Mouse (Mus musculus) cerebellum, postnatal 25 days (tissue): ENCODE measurements around the gene Ddx19b.
A peak's percentile ranks its signal among the peaks of the same experiment; 100 is the strongest.
"Not testable (repeated sequence)": the region's sequence is repeated elsewhere in the genome, so short reads cannot be mapped to it uniquely, and the experiment has no call there.

ENCODE experiments used
- DNase-seq, 2 experiments: peaks; one replicate each; pipeline ENCODE4 v3.0.0; 2021; ENCODE audit warnings: mixed read lengths in 2 of 2

The Ddx19b gene

GRCm38 (mm10) chr8:111031572-111031971 is at the start of gene Ddx19b:
Ddx19b (minus strand) TSS chr8:111031751.
- no peak for DNase-seq

DNA sequence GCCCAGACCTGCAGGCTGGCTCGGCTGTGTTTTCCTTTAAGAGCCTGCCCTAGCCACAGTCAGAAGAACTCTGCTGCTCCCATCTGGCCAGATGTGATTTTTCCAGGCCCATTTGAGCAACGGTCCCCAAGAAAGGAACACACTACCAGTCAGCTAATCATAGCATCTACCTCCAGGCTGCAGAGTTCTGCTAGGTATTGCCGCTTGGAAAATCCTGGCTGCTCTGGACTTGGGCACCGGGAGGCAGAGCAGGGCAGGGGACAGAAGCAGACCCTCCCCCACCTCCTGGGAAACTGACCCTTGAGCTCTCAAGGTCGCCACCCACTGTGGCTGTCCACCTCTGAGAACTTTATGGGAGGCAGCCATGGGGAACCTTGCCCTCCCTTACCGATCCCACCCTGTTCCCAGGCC is 48.3 kb upstream of the Ddx19b start:
- DNase-seq: no peak

DNA sequence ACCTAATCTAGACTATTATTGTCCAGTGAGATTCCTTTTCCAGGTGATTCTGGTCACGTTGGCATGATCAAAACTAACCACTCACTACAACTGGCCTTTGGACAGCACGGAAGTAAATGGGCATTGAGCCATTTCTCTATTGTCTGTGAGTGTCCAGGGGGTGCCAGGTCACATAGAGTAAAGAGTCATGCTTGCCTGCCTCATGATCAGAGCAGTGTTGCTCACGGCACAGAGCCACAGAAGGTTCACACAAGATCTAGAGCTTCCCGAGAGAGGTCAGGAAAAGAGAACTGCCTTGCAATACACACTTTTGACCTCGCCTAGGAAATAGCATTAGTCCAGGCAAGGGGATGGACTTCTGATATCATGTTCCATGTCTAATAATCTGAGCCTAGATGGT is 47.9 kb upstream of the Ddx19b start:
- DNase-seq: no peak

- DNase-seq: no peak
These were observed 44.4 kb upstream of the Ddx19b start for GRCm38 (mm10) chr8:111075926-111076325.

DNA sequence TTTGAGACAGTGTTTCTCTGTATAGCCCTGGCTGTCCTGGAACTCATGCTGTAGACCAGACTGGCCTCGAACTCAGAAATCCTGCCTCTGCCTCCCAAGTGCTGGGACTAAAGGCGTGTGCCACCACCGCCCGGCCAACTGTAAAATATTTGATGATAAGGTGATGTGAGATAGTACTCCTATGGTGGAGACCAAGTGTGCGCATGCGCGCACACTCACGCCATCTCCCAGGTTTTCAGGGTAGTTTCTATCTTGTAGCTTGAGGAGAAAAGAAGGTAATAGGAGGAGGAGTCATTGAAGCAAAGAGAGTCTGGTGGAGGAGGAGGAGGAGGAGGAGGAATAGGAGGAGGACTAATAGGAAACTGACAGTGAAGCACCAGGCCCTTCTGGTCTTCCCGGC is 37.1 kb upstream of the Ddx19b start:
- DNase-seq: not testable (repeated sequence)

DNA sequence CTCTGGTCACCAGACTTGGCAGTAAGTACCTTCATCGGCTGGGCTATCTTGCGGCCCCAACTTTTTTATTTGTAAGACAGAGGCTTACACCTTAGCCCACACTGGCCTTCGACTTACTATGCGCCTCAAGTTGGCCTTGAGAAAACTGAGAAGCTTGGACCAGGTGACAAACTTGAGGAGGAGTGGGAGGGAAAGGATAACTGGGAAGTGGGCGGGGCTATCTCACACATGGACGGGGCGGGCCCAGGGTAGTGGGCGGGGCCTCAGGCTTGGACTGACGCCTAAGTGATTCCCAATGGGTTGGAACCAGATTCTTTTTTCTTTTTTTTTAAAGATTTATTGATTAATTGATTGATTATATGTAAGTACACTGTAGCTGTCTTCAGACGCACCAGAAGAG is 35.9 kb upstream of the Ddx19b start:
- no peak for DNase-seq

- DNase-seq: no peak
These were observed 34.8 kb upstream of the Ddx19b start for GRCm38 (mm10) chr8:111066308-111066707.

- no peak for DNase-seq
These were observed 31.3 kb upstream of the Ddx19b start for GRCm38 (mm10) chr8:111062893-111063292.

- peak; percentile 95 to 97 for DNase-seq
These were observed 30.7 kb upstream of the Ddx19b start for GRCm38 (mm10) chr8:111062072-111062757.

- DNase-seq: peak in 1 of 2 experiments; percentile 40
These were observed 30.1 kb upstream of the Ddx19b start for GRCm38 (mm10) chr8:111061688-111062071.

GRCm38 (mm10) chr8:111058946-111059572 is 27.5 kb upstream of the Ddx19b start:
- DNase-seq: no peak

DNA sequence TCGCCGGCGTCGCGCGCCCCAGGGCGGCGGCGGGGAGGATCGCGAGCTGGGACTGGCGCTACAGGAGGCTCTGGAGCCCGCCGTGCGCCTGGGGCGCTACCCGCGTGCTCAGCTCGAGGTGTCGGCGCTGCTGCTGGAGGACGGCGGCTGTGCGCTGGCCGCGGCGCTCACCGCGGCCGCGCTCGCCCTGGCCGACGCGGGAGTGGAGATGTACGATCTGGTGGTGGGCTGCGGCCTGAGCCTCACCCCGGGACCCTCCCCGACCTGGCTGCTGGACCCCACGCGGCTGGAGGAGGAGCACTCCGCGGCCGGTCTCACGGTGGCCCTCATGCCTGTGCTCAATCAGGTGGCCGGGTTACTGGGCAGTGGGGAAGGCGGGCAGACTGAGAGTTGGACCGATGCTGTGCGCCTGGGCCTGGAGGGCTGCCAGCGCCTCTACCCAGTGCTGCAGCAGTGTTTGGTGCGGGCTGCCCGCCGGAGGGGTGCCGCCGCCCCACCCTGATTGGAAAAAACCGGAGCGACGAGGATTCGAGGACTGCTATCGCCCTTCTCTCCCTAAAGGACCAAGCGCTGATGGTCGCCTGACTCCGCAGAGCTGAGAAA is 25.2 kb upstream of the Ddx19b start:
- peak; percentile 65 to 75 for DNase-seq

DNA sequence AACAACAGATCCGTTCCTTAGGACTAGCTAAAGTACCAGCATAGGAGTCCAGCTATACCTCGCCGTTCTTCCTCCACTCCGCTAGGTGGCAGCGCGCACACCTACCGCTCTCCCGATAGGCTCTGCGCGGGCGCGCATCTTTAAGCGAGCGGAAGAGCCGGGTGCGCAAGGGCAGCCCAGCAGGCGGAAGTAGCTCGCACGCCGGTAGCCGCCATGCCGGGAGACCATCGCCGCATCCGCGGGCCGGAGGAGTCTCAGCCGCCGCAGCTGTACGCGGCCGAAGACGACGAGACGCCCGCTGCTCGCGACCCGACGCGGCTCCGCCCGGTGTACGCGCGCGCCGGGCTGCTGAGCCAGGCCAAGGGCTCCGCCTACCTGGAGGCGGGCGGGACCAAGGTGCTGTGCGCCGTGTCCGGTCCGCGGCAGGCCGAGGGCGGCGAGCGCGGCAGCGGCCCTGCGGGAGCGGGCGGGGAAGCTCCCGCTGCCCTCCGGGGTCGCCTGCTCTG is 24.7 kb upstream of the Ddx19b start, which contains the start of gene Exosc6:
Gene Exosc6, plus strand, starts transcription at position 182 of the 506 bp plus-strand sequence.
- peak; percentile 94 to 95 for DNase-seq

- no peak for DNase-seq
These were observed 24.1 kb upstream of the Ddx19b start for GRCm38 (mm10) chr8:111055661-111056060.

DNA sequence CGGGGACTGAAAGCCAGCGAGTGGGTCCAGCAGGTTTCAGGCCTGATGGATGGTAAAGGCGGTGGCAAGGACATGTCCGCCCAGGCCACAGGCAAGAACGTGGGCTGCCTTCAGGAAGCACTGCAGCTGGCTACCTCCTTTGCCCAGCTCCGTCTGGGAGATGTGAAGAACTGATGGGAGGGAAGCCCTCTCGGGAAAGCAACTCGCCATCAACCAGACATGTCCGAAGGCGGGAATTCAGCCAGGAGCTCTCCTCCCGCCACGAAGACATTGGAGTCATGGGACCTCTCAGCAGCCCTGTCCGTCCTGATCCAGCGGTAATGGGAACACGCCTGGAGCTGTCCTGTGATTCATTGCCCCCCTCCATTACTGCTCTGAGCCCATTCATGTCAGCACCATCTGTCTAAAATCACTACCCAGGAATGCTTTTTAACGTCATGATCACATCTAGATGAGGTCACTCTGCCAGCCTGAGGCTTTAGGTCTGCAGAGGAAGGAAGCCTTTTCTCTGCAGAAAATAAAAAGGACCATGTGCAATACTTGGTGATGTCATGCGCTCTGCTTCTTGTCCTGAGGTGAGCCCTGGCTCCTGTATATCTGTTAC is 23.6 kb upstream of the Ddx19b start:
- no peak for DNase-seq

DNA sequence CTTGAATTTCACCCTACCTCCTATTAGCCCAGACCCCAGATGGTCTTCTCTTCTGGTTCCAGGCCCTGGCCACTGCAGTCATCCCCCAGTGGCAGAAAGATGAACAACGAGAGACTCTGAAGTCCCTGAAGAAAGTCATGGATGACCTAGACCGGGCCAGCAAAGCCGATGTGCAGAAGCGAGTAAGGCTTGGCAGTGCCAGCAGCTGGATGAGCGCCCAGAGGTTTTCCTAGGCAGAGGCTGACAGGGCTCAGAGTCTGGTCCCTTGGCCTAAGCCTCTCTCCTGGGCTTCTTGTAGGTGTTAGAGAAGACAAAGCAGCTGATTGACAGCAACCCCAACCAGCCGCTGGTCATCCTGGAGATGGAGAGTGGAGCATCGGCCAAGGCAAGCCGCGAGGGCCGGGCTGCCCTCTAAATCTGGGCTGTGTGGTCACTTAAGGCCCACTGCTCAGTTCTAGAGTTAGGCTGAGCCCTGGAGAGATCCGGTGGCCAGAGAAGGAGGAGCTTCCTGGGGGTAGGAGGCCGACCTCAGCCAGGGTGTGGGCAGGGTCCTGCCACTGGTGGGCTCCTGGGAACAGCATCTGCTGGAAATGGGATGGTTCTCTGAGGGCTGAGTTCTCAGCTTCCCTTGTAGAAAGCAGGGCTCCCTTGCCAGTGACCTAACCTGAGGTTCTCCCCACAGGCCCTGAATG is 22.4 kb upstream of the Ddx19b start:
- DNase-seq: peak in 1 of 2 experiments; percentile 30

GRCm38 (mm10) chr8:111049106-111049505 is 17.6 kb upstream of the Ddx19b start:
- no peak for DNase-seq

- DNase-seq: no peak
These were observed 17.1 kb upstream of the Ddx19b start for GRCm38 (mm10) chr8:111048694-111049093.

- no peak for DNase-seq
These were observed 12.6 kb upstream of the Ddx19b start for GRCm38 (mm10) chr8:111044003-111044734.

DNA sequence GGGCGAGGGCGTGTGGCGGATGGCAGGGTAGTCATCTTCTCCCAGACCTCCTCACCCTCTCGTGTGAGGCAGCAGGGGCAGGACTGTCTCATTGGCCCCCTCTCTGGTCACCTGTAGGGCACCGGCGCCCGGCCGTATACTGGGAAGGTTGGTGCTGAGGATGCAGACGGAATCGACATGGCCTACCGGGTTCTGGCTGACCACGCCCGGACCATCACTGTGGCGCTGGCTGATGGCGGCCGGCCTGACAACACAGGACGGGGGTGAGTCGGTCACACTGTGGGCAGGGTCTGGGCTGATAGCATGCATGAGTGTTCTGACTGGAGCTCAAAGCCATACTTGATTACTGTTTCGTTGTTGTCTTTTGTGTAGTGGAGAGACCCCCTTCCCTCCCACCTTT is 11.0 kb upstream of the Ddx19b start:
- DNase-seq: no peak

DNA sequence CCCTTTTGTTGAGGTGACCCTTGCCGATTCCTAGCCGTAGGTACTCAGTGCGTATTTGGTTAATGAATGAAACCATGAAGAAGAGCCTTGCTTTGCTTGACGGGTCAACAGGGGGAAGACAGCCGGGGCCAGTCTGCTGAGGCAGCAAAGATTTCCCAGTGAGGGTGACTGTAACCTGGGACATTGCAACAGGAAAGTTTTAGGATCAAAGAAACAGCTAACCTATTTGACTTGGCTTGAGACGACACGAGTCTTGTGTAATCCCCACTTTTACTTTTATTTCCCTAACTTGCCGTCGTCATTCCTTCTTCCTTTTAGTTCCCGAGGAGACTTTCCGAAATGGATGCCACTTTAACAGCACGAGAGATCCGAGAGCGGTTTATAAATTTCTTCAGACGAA is 5.0 kb upstream of the Ddx19b start:
- no peak for DNase-seq

GRCm38 (mm10) chr8:111034276-111034675 is 2.7 kb upstream of the Ddx19b start:
- DNase-seq: peak in 1 of 2 experiments; percentile 58
